Mouse (Mus musculus) ZHBTc4 (cell line): ENCODE results near the gene Hist1h2ap.
A peak's percentile ranks its signal among the peaks of the same experiment; 100 is the strongest.
"Not testable (repeated sequence)": the region's sequence is repeated elsewhere in the genome, so short reads cannot be mapped to it uniquely, and the experiment has no call there.

ENCODE experiments used
- DNase-seq: peaks from one replicate; pipeline ENCODE4 v3.0.0-alpha.2; 2011; ENCODE audit warnings: low read depth, low spot score

The Hist1h2ap gene

DNA sequence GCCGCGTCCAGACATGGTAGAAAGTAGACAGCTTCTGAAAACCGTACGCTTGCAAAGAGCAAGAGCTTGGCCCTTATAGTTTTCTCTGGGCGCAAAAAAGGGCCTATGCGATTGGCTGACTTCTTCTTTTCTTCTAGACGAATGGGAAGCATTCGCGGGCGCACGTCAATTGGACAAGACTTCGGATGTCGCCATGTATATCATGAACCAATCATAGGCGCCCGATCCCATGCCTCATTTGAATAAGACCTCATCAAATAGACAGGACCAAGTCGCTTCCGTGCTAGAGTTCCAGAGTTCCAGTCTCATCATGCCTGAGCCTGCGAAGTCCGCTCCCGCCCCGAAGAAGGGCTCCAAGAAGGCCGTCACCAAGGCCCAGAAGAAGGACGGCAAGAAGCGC is at the start of gene Hist1h2ap, which contains the start of gene Hist1h2br:
TSS of gene Hist1h2ap (minus strand) at position 47 of the 400 bp plus-strand sequence.
TSS of gene Hist1h2br (plus strand) at position 283 of the 400 bp plus-strand sequence.
- DNase-seq = not testable (repeated sequence)

DNA sequence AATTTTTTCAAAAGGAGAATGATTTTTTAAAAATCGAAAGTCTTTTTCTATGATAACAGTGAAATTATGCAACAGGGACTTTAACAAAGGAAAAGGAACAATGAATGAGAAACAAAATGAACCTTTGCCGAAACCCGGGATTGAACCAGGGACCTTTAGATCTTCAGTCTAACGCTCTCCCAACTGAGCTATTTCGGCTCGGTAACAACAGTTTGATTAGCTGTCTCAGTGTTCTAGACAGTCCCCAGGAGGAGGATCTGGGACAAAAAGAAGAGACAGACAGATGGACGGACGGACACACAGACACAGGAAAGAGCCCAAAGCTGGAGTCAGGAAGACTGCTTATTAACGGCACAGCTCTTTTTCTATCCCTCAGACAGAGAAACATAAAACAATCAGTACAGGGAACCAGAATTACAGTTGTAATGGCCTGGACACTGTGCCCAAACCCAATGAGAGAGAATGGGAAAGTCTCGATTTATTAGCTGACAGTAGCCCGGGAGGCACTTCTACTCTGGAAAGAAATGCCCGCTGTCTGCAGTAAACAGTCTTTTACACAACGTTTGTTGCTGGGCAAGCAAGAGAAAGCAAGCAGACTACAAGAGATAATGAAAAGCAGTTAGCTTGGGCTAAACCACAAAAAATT is 49.6 kb upstream of the Hist1h2ap start:
- DNase-seq = peak; percentile 87

DNA sequence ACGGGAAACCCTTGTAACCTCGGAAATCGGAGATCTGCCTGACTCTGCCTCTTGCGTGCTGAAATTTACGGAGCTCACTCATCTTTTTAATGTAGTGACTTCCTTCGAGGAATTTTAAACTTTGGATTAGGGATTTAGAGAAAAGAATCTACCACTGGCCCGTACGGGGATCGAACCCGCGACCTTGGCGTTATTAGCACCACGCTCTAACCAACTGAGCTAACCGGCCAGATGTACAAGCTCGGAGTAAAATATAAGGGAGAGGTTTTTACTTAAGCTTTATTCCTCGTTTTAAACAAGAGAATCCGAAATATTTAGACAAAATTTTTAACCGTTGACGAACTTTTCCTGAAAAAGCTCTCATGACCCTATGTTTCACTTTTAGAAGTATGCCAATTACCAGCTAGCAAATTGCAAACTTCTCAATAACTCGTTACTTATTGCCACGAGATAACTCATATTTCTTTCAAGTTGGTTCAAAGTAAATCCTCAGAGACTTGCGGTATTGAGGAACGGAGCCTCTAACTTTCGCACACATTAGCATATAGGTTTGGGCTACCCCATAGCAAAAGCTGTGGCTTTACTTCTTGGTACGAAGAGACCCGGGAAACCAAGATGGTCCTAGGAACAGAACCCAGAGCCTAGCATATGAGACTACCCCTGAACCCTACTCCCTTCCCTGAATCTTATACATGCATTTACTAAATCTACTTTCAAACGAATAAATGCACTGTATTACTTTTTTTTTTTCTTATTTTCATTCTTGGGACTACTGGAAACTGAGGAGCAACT is 48.8 kb upstream of the Hist1h2ap start:
- DNase-seq = peak; percentile 88

DNA sequence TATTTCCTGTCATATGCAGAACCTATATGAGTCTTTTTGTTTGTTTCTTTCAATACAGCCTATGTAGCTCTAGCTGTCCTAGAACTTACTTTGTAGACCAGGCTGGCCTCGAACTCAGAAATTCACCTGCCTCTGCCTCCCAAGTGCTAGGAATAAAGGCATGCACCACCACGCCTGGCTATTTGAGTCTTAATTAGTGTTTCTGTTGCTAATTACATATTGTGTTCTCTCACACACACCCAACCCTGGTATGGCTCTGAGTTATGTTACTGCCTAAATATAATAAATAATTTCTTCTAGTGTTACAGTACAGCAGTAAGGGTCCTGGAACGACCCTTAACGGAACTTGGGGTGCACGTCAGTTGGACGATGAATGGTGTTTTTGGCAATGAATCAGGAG is 47.4 kb upstream of the Hist1h2ap start:
- DNase-seq = no peak

DNA sequence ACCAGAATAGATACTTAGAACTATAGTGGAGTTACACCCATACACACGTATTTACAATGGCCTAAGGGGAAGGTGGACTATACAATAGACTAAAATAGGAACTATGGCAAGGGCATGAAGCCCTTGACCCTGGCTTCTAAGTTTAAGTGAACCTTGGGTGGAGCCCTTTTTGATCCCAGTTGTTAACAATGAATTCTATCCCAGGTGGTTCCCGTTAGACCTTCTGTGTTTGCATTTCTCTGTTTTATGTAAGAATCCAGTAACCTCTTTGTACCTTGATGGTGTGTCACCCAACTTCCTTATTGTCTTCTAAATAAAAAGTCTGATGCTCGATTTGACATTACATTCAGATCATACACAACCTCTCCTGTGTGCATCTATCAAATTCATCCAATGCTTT is 32.2 kb upstream of the Hist1h2ap start:
- peak; percentile 85 for DNase-seq

DNA sequence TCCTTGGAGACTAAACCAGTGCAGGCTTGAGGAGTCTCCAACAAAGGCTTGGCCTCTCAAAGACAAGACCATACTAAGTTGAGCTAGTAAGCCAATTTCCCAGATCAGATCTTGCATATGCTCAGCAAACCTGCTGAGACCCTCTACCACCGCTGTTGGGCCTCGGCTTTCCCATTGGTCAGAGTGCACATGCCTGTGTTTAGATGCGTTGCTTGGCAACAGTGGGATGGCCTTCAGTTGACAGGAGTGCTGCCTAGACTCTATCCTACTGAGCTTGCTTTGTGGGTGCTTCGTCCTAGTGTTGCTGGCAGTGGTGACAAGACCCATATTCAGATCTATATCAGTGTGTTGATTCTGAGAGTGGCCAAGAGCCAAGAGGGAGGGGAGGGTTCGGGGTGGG is 28.3 kb upstream of the Hist1h2ap start:
- DNase-seq = peak; percentile 89

DNA sequence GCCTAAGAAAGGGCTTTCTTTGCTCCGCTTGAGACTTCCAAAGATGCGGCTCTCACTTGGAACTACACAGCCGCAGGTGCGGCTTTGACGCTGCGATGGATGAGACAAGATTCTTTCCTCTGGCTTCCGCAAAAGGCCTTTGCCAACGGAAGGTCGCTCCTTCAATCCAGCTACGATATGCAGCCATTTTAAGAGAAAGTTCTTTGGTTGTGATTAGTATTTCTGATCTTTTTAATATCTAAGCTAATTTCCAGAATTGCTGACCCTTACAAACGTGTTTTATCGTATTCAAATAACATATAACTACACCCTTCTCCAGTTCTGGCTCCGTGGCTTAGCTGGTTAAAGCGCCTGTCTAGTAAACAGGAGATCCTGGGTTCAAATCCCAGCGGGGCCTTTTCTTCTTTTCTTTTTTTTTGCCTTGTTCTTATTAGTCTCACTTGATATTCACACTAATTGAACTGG is 22.4 kb upstream of the Hist1h2ap start:
- peak; percentile 68 for DNase-seq

DNA sequence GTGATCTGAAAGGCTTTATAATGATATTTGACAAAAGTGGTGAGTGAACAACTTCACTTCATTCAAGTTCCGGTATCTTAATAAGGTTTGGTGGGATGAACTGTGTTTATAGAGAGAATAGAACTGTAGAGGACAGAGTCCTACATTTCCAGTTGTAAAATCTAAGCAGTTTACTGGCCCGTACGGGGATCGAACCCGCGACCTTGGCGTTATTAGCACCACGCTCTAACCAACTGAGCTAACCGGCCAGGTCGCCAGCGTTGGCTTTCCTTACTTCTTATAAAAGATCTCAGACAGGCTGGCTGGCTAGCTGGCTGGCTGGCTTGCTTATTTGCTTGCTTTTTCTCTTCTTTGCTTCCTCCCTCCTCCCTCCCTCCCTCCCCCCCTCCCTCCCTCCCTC is 21.8 kb upstream of the Hist1h2ap start:
- peak; percentile 89 for DNase-seq

DNA sequence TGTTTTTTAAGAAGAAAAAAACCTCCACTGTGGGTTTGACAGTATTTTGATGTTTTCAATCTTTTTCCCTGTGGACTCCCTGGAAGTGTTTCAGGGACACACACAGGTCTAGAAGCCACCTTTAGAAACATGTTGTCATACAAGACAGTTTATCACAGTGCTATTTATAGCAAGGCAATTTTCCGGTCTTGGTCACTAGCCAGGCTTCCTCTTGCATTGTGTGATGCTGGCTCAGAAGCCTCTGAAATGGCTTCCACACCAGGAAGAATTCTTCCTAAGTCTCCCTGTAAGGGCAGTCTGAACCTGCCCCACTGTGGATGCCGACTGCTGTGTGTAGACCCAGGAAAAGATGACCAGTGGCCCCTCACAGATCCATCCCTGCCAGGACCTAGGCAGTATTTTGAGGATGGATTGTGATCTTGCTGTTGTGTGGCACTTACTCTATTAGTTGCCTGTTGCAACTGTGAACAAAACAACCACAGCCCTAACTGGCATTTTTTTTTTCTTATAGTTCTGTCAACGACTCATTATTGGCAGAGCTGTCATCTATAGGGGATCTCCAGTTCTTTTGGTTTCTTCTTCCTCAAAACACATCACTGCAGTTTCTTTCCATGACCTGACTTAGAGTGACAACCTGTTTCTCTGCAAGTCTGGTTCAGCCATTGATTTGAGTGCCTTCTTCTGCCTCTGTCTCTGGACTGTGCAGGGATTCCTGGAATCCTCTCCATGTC is 19.1 kb upstream of the Hist1h2ap start:
- no peak for DNase-seq

DNA sequence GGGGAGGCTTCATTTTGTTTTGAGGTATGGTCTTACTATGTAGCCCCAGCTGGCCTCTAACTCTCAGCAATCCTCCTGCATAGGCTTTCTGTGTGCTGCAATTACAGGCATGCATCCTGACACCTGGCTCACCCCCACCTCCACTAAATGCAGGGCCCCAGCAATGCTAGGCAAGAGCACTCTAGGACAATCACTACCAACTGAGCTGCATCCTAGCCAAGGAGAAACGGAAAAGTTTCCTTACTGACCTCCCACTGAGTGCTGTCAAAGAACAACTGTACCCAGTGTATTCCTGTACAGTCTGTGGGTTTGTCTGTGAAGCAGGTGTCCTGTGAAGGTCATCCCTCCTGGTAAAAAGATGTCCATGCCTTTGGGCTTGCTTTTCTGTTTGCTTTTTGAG is 17.4 kb upstream of the Hist1h2ap start:
- DNase-seq = peak; percentile 27

DNA sequence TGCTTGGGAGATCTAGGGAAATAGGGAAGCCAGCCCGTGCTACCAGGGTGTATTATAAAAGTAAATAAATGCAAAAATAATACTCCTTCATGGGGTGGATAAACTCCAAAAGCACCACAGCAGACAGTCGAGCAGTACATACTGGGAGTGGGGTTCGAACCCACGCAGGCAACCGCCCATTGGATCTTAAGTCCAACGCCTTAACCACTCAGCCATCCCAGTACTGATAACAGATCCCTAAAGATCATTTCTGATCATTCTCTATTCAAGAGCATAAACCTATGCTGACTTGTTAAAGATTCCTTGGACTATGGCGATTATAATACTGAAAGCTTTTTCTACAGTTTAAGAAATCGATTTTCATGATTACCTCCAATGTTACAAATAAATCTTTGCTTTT is 14.6 kb upstream of the Hist1h2ap start:
- peak; percentile 47 for DNase-seq

DNA sequence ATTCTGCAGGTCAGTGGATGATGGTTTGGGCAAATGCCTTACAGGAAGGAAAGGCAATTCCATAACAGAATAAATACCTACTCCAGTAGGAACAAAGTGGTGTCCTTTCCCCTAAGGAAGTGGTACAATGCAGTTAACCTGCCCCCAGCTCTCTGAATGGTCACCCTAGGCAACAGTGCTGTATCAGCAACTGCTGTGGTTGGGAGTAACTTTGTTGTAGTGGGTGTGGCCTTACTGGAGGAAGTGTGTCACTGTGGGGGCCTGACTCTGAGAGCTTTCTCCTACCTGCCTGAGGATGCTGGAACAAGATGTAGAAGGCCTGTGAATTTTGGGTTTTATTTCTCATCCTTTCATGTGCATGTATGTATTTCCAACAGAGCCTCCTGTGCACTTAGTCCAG is 13.0 kb upstream of the Hist1h2ap start:
- DNase-seq = not testable (repeated sequence)

DNA sequence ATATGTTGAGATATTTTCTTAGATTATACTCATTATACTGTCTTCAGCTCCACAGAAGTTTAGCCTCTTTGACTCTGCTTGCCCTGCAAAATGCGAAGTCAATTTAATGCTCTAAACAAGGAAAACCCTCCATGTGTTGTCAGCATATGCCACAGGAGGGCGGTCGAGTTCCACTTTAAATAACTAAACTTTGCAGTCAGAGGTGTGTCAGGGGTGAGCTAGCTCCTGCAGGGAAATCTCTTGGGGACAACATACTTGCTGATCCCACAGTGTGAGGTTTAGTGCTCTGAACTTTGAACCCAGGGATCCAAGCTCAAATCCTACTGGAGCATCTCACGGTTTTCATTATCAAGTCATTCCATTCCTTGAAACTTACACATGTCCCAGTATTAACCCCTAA is 7.2 kb upstream of the Hist1h2ap start:
- DNase-seq = not testable (repeated sequence)

DNA sequence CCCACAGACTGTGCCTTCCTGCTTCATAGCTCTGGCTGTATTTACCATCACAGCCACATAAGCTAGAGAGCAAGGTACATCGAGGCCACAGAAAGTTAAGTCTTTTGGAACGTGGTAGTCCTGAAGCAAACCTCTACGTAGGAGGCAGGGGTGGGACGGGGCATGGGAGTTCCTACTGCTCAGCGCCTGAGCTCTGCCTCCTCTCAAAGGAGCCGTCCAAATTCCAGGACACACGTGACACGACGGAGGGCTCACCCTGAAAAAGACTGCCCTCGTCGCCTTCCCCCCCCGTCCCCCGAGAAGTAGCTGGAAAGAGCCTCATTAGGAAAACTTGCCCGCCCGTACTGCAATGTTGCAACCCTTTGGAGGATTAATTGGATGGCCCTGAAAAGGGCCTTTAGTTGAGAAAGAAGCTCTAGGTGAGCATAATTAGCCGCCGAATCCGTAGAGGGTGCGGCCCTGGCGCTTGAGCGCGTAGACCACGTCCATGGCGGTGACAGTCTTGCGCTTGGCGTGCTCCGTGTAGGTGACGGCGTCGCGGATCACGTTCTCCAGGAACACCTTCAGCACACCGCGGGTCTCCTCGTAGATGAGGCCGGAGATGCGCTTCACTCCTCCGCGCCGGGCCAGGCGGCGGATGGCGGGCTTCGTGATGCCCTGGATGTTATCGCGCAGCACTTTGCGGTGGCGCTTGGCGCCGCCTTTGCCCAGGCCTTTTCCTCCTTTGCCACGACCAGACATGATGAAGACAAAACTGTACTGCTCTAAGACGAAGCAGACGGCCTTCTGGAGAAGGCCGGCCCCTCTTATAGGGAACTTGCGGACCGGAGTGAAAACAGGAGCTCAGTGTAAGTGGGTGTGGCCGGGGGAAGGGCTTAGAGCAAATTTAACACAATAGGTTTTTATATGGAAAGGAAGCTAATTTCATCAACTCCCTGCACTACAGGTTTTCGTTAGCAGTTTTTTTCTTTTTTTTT is 1.6 kb downstream of the Hist1h2ap start, which contains the start of gene Hist1h4n:
TSS of gene Hist1h4n (minus strand) at position 779 of the 977 bp plus-strand sequence.
- not testable (repeated sequence) for DNase-seq

DNA sequence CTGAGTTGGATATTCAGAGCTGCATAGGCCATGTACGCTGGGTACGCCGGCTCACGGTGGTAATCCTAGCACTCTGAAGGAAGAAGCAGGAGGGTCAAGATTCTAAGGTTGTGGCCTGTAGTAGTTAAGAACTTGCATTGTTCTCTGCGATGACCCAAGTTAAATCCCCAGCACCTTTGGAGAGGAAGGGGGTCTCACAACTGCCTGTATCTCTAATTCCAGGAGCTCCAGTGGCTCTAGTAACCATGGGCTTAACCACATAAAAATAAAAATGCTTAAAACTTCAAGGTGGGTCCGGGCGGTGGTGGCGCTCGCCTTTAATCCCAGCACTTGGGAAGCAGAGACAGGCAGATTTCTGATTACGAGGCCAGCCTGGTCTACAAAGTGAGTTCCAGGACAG is 3.0 kb downstream of the Hist1h2ap start:
- DNase-seq = no peak

DNA sequence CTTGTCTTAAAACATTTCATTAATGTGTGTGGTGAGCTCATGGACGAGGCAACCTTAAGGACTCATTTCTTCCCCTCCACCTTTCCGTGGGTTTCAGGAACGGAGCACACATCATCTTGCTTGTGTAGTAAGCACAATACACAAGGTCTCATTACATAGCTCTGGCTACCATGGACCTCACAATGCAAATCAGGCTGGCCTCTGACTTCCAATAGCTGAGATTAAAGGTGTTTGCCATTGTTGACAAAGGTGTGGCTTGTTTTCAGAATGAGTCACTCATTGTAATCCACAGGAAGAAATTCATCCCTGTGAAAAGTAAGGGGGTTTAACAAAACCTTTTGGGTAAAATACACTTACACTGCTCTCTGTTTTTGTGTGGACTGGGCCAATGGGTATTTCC is 4.8 kb downstream of the Hist1h2ap start:
- peak; percentile 59 for DNase-seq

DNA sequence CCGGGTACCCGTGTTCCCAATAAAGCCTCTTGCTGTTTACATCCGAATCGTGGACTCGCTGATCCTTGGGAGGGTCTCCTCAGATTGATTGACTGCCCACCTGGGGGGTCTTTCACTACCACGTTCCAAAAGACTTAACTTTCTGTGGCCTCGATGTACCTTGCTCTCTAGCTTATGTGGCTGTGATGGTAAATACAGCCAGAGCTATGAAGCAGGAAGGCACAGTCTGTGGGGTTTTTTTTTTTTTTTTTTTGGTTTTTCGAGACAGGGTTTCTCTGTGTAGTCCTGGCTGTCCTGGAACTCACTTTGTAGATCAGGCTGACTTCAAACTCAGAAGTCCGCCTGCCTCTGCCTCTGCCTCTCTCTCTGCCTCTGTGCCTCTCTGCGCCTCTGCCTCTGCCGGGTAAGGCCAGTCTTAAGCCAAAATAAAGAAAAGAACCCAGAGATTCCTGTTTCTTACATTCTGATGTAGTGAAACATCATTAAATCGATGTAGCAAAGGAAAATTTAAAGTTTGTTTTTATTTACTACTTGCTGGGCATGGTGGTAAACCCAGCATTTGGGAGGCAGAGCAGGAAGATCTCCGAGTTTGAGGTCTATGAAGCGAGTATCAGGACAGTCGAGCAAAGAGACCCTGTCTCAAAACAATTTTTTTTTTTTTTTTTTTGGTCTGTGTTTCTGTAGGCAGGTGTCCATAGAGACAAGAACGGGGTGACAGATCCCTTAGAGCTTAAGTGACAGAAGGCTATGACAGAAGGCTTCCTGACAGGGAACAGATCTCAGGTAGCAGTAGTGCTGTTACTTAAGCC is 13.0 kb downstream of the Hist1h2ap start:
- DNase-seq = not testable (repeated sequence)

DNA sequence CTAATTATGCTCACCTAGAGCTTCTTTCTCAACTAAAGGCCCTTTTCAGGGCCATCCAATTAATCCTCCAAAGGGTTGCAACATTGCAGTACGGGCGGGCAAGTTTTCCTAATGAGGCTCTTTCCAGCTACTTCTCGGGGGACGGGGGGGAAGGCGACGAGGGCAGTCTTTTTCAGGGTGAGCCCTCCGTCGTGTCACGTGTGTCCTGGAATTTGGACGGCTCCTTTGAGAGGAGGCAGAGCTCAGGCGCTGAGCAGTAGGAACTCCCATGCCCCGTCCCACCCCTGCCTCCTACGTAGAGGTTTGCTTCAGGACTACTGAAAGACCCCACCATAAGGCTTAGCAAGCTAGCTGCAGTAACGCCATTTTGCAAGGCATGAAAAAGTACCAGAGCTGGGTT is 21.2 kb downstream of the Hist1h2ap start:
- DNase-seq = not testable (repeated sequence)

DNA sequence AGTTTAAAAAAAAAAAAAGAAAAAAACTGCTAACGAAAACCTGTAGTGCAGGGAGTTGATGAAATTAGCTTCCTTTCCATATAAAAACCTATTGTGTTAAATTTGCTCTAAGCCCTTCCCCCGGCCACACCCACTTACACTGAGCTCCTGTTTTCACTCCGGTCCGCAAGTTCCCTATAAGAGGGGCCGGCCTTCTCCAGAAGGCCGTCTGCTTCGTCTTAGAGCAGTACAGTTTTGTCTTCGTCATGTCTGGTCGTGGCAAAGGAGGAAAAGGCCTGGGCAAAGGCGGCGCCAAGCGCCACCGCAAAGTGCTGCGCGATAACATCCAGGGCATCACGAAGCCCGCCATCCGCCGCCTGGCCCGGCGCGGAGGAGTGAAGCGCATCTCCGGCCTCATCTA is 21.8 kb downstream of the Hist1h2ap start, which contains the start of gene Hist1h4m:
TSS of gene Hist1h4m (plus strand) at position 208 of the 400 bp plus-strand sequence.
- DNase-seq = not testable (repeated sequence)

DNA sequence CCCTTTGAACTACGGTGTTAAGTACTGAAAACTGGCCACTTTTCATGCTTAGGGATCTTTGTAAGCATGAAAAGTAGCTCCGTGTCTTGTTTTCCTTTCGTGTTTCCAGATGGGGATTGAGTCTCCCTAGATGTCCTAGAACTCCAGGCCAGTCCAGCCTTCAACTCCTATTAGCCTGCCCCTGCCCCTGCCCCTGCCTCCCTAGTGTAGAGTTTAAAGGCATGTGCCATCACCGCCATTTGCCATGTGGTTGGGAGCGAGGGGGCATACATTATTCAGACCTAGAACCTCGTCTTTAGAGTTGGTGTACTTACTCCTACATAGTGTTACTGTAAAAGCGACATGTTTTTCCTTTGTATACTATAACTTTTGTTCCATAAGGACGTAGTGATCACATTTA is 22.2 kb downstream of the Hist1h2ap start:
- not testable (repeated sequence) for DNase-seq
